Mouse (Mus musculus) spleen, adult 12 weeks (tissue): ENCODE measurements around the gene Pom121l2.

Experiments used
- DNase-seq: peaks from one replicate; pipeline ENCODE4 v3.0.0; 2022; ENCODE audit warnings: low spot score

Gene Pom121l2

GRCm38 (mm10) chr13:21980981-21981802 lies at the start of gene Pom121l2:
Gene Pom121l2, plus strand, starts transcription at chr13:21981194.
- no peak for DNase-seq

GRCm38 (mm10) chr13:21931740-21932139 lies 49.3 kb upstream of the Pom121l2 start:
- no peak for DNase-seq

- DNase-seq, result no peak
Observed at GRCm38 (mm10) chr13:21933626-21934548, 47.1 kb upstream of the Pom121l2 start.

- DNase-seq, result peak; percentile 39
Observed at GRCm38 (mm10) chr13:21934982-21935791, 45.8 kb upstream of the Pom121l2 start.

- no peak for DNase-seq
Observed at GRCm38 (mm10) chr13:21935833-21936232, 45.2 kb upstream of the Pom121l2 start.

- peak; percentile 45 for DNase-seq
Observed at GRCm38 (mm10) chr13:21936968-21937367, 44.0 kb upstream of the Pom121l2 start.

- DNase-seq, result peak; percentile 72
Observed at GRCm38 (mm10) chr13:21940213-21940612, 40.8 kb upstream of the Pom121l2 start.

GRCm38 (mm10) chr13:21940811-21941321 lies 40.1 kb upstream of the Pom121l2 start:
- peak; percentile 57 for DNase-seq

- DNase-seq, result no peak
Observed at GRCm38 (mm10) chr13:21943644-21944043, 37.4 kb upstream of the Pom121l2 start.

- no peak for DNase-seq
Observed at GRCm38 (mm10) chr13:21944592-21944925, 36.4 kb upstream of the Pom121l2 start.

GRCm38 (mm10) chr13:21944926-21945740 lies 35.9 kb upstream of the Pom121l2 start, which contains the start of gene Zfp184:
Gene Zfp184, plus strand, starts transcription at chr13:21945094.
- peak; percentile 49 for DNase-seq

GRCm38 (mm10) chr13:21969269-21969668 lies 11.7 kb upstream of the Pom121l2 start:
- DNase-seq, result no peak

GRCm38 (mm10) chr13:21969816-21970215 lies 11.2 kb upstream of the Pom121l2 start:
- DNase-seq, result no peak

- DNase-seq, result no peak
Observed at GRCm38 (mm10) chr13:21971641-21972040, 9.4 kb upstream of the Pom121l2 start.

- DNase-seq, result peak; percentile 90
Observed at GRCm38 (mm10) chr13:21974221-21974725, 6.7 kb upstream of the Pom121l2 start.

GRCm38 (mm10) chr13:21974726-21975473 lies 6.1 kb upstream of the Pom121l2 start:
- peak; percentile 77 for DNase-seq

GRCm38 (mm10) chr13:21981803-21982193 lies 804 bp downstream of the Pom121l2 start:
- DNase-seq, result no peak

GRCm38 (mm10) chr13:21984486-21984885 lies 3.5 kb downstream of the Pom121l2 start:
- no peak for DNase-seq

- DNase-seq, result no peak
Observed at GRCm38 (mm10) chr13:21992550-21992949, 11.6 kb downstream of the Pom121l2 start.
